Mouse (Mus musculus): Measurements from ENCODE around the gene Cbx7.
A peak's percentile ranks its signal among the peaks of the same experiment; 100 is the strongest.

Gene Cbx7

DNA sequence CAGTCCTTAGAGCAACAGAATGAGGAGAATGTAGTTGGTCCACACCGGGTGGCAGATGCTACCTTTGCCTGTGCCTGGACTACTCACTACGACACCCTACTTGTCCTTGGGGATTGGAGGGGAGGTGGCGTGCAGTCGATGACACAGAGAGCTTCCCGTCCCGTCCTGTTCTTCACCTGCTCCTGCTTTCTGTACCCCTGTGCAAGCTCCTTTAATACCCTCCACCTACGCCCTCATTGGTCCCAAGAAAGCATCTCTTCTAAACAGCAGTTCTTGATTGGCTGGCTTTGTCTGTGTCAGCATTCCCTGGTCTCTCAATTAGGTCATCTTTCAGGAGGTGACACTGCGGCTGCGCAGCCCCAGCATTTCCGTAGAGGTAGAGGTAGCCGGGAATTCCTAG lies at the start of gene Cbx7:
Cbx7 (minus strand) TSS at position 180 of the 400 bp plus-strand sequence.
- DNase-seq = no peak

DNA sequence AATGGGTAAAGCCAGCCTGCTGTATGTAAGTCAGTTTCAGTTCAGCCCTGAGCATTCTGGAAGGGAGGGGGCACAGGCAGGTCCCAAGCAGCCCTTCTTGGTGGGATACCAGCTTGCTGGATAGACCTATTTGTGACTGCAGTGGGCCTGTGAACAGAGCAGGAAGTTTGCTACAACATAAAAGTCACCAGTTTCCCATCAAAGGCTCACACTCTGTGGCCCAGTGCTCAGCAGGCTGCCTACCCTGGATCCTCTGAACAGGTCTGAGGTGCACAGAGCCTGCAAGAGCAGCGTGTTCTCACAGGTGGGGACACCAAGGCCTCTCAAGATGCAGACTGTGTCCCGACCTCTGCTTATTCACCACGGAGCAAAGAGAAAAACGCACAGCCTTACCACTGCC lies 49.6 kb upstream of the Cbx7 start:
- no peak for DNase-seq

DNA sequence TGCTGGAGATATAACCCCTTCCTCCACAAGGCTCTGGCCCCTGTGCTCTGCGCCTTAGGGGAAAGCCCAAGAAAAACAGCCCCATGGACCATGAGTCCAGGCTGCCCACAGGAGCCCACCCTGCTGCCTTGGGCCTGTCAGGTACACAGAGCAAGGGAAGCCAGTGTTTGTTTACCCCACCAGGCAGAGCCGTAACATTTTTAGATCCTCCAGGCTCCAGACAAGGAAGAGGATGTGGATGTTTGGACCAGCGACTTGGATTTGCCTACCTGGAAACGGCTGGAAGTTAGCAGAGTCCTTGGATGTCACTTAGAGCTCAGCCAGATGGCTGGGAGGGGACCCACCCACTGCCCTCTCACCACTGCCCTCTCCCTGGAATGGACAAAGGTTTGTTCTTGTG lies 48.7 kb upstream of the Cbx7 start:
- no peak for DNase-seq

DNA sequence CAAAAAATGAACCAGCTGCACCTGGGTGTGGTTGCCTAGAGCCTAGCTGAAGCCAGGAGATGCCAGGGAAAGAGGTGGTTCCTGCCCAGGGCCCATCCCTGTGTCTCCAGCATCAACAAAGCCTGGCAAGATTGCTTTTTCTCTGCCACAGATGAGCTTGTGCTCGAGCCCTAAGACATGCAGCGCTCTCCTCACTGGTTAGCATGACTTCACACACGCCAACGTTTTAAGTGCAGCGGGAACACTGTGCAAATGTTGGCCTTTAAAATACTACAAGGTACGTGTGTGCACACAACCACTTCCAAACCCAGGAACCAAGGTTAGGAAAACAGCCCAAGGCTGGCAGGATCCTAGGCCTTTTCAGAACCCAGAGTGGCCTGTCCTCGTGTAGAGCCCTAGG lies 48.3 kb upstream of the Cbx7 start:
- no peak for DNase-seq

DNA sequence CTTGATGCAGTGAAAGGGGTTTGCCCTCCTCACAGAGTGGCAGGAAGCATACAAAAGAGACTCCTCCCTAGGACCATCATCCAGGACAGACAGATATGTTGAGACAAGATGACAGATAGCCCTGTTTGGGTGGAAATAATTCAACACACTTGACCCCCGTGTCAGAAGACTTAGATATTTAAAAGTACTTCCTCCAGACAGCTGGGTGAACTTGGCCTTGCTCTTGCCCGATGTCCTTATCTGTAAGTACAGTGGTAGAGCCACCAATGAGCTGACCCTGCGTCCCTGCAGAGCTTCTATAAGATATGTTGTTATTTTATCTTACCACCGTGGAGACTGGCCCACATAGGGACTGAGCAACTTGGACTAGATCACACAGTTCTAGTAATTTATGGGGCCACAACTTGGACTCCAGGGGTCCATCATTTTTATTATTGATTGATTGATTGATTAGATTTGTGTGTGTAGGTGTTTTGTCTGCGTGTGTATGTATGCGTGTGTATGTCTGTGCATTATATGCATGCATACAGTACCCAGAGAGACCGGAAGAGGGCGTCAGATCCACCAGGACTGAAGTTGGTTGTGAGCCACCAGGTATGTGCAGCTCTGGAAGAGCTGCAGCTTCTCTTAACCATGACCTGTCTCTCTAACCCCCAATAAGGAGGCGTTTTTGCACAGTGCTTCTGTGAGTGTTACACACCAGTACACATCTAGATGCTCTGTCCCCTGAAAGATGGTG lies 45.8 kb upstream of the Cbx7 start:
- no peak for DNase-seq

DNA sequence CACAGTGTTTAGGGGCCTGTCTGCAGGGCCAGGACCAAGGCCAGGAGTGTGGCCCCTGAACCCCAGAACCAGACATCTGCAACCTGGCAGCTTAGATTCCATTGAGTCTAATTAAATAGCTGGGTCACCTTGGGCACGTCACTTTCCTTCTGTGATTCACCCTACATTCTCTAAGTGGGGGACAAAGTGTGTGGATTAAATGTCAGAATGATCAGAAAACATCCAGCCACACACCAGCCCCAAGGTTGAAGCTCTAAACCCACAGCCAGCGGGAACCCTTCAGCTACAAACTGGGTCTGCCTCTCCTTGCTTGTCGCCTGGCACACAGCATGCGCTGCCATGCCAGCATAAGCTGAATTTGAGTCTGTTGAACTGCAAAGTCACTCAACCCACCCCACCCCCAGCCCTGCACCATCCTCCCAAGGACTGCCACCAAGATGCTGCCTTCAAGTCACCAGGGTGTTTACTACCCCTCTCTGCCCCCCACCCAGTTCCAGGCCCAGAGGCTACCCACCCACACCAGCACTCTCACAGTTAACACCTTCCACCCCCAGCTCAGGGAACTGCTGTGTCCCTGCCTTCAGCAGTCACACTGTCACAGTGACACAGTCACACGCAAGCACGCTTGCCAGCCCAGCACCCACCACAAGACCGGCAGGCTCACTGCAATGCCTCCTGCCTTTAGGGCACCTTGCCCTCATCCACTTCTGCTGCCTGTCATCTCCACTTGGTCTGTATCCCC lies 44.5 kb upstream of the Cbx7 start:
- no peak for DNase-seq

DNA sequence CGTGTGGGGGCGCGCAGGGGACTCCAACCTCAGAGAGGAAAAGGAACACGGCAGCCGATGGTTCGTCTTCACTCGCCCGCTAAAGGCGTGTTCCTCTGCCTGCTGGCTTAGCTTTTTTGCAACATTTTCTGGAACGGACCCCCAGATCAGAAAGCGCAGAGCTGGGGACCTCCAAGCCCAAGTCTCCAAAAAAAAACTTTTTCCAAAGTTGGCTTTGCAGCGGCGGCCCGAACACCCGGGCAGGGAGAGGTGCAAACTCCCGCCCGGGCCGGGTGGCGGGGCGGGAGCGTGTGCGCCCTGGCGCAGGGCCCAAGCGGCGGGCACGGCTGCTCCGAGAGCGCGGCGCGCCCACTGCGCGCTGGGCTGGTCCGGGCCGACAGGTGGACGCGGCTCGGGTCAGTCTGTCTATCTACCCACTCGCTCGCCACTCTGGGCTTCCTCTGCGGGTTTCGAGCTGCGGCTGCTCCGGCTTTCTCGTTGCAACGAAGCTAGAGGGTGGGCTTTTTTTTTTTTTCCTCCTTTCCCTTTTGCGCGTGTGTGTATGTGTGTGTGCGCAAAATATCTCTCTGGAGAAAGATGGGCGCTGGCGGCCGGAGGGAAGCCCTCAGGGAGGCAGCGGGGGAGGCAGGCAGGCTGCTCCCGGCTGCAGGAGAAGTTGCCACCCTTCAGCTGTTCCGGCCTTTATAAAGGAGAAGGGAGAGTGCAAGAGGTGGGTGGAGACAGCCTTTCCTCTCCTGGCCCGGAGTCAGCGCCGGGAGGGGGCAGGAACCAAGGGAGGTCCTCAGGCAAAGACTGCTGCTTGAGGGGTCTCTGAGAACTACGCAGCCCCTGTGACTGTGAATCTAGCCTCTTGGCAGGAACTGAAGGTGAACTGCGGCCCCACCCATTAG lies 43.6 kb upstream of the Cbx7 start, which contains the start of gene Pdgfb:
Pdgfb (minus strand) TSS at position 657 of the 890 bp plus-strand sequence.
- peak; percentile 45 for DNase-seq

DNA sequence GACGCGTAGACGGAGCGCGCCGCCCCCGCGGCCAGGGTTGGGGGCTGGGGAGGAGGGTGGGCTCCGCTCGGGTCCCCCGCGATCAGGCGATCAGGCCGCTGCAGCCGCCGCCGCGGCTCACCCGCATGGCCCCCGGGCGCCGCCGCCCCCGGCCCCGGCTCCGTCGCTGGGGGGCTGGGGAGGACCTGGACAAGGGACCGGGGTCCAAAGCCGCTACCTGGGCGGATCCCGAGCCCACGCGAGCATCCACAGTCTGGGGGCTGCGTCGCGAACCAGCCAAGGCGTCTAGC lies 43.1 kb upstream of the Cbx7 start:
- no peak for DNase-seq

DNA sequence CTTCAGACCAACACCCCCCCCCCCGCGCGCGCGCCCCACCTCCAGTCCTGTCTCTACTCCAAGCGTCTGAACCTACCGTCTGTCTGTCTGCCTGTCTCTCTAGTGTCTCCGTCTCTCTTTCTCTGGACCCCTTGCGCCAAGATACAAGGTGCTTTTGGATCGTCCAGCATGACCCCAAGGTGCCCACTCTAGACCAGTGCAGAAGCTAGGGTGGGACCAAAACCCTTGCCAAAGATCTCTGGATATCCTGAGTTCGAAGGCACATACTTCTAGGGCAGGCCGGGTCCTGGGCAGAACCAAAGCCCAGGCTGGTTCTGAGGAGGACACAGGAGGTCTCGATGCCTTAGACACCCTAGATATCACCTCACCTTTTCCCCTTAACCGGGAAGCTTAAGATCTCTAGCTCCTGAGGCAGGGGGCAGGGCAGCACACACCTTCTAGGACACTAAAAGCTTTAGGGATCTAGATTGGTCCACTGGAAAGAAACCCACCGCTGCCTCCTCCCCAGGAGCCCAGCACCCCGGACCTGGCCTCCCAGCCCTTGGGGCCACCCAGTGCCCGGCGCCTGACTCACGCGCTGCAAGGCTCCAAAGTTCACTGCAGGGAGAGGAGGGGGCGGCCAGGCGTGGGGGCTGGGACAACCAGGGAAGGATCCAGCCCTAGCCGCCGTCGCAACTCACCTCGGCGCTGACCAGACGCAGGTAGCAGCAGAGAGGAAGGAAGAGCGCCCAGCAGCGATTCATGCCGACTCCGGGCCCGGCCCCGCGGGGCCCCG lies 42.5 kb upstream of the Cbx7 start:
- DNase-seq = no peak

DNA sequence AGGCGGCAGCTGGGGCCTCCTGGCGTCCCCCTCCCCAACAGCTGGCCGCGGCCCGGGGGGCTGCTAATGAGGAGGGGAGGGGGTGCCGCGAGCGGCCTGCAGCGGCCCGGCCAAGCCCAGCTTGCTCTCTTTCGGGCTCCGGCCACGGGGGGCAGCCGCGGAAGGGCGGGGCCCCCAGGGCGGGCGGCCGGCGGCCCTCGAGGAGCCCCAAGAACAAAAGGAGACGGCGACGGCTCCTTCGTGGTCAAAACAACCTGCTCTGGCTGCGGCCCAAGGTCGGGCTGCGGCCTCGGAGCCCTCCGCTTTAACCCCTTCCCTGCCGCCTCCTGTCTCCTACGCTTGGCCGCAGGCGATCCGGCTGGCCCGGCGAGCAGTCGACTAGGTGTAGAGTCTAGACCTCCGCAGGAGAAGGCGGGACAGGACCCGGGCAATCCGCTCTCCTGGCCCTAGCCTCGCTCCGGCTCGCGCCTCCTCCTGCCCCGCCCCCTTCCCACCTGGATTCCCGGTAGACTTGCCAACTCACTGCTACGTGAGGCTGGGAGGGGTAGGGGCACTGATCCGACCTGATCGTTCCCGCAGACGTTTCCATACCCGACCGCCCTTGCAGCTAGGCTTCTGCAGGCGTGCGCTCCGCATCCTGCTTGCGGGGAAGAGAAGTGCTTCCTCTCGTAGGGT lies 41.7 kb upstream of the Cbx7 start:
- peak; percentile 54 for DNase-seq

DNA sequence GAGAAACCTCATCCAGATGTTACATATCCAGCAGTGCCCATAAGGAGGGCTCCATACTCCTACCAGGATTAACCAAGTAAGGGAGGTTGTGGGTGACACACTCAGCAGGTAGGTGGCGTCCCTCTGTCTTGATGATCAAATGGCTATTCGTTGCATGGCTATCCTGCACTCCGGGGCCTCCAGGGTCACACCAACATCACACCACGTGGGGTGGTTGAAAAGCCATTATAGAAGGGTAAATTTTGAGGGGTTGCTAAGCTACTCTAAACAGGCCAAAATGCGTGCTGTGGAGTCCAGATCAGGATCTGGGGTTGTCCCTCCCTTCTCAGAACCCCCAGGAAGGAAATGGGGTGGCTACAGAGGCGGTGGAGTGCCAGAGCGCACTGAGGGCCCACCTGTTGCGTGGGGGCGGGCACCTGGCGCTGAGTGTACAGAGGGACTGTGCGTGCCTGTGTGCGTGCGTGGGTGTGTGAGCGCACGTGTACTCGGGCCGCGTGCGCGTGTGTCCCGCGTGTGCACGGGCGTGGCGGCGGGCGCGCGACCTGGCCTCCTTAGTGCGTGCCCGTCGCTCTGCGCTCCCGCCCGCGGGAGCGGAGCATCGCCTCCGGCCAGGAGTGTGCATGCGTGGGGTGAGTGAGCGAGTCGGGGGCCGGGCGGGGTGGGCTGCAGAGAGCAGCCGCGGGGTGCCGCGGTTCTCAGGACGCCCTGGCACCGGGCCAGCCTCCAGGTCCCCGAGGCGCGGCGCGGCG lies 41.0 kb upstream of the Cbx7 start:
- DNase-seq = no peak

DNA sequence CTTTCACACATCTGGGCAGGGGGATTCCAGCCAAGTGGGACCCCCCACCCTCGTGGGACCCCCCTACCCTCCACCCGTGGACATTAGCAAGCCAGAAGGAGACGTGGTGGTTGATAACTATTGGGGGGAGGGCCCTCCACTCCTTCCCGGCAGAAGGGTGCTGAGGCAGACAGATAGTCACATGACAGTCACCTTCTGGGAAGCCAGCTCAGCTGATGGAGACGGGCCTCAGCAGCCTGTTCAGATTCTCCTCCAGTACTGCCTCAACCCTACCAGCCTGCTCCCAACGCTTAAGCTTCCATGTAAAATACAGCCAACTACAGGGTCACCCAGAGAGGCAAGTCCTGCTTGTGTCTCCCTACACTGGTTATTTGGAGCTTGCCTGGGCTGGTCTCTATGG lies 40.3 kb upstream of the Cbx7 start:
- no peak for DNase-seq

DNA sequence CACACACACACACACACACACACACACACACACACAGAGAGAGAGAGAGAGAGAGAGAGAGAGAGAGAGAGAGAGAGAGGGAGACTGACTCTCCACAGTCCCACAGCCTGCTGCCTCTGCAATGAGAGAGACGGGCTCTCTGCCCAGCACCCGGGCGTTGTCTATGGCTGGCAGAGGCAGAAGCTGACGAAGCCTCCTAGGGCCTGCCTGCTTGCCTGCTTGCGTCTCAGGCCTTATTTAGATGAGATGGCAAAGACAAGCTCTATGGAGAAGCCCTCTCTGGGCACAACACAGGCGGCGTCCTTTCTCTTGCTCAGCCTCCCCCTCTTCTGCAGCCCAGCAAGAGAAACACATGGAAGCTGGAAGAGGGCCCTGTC lies 39.3 kb upstream of the Cbx7 start:
- no peak for DNase-seq

DNA sequence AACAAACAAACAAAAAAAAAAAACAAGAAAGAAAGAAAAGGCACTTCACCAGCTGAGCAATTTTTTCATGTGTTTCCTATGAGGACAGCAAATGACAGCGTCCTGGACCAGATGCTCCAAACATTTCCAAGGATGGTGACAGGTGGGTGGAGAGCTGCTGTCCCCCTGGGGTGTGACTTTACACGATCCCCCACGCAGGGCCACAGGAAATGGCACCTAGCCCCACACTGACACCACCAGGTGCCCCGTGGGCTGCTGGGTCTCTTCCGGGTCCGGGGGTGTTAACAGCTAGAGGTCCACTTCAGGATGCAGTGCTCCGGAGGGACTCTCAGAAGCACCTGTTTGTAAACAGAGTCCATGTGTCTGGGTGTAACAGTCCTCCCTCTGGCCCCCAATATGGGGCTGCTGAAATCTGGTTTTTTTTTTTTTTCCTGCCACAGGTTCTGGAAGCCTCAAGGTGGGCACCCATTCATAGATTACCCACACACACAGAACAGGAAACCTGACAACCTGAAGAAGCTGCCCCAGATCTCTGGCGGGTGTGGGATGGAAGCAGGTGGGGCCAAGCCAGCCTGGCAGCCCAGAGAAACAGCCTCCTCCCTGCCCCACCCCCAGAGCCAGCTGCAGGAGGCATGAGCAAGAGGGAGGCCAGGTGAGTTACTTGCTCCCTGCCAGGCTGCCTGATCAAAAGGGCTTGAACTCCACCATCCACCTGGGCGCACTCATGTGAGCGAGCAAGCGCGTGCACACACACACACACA lies 38.7 kb upstream of the Cbx7 start:
- DNase-seq = no peak

DNA sequence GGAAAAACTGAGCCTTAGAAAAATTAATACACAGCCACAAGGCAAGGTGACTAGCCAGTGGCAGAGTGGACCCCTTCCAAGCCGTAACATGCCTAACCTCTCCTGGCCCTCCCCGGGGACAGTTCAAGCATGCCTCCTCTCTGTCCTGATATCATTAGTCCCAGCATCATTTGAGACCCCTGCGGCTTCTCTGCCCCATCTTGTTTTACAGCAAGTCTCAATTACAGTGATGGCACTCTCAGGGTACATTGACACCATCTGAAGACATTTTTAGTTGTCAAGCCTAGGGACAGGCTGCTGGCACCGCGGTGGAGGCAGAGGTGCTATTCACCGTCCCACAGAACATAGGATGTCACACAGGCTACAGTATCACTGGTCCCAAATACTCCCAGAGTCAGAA lies 37.5 kb upstream of the Cbx7 start:
- DNase-seq = no peak

DNA sequence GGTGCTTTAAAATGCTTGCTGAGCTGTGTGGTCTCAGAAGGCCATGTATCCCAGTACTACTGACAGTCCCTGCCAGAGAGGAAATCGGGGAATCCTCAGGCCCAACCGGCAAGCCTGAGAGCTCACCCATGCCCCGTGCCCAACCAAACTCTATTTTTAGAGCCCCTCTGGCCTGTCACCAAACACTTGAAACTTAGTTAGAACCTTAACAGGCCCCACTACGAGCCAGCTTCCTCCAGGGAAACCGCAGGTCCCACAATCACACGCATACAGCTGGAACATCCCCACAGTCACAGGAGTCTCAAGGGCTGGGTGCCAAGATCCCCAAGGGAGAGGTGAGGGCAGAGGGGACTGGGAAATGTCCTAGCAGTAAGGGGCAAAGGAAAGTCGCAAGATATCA lies 35.2 kb upstream of the Cbx7 start:
- no peak for DNase-seq

DNA sequence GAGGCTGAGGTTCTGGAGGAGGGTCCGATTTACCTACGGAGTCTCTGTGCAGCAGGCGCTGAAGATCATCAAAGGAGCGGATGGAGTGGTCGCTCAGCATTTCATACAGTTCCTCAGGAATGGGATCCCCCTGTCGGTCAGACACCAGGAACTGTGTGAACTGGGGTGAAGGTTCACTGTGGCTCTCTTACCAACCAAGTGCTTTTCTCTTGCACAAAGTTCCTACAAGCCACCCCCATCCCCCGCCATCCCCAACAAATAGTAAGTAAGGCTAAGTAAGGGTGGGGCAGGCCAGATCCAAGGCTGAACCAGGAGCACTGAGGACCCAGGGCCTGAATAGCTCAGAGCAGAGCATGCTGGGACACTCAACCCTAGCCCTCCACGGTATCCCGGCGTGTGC lies 34.5 kb upstream of the Cbx7 start:
- DNase-seq = no peak

DNA sequence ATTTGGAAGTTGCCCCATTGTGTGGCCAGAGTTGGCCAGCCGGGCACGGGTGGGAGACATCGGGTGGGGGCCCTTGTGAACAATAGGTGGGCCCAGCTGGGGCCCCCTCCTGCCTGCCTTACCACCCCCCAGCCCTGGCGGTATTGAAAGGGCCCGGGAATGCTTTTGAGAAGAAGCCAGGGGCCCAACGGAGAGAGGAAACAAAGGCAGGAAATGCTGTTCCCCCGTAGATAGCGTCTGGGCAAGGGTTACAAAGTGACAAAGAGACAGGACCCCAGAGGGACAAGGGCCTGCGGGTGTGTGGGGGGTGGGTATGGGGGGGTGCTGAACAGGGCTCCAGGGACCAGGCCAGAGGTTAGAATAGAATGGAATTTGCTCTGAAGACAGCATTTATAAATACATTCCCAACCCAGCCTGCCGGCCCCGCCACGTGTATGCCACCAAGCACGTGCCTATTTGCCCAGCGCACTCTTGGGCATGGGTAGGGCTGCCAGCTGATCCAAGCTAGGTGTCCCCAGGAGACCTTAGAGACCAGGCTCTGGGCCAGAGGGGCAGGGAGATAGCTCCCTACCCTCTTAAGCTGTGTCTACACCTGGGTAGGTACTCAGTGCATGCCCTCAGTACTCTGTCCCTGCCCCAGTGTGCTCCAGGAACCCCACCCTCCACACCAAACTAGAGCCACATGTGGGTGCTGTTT lies 33.9 kb upstream of the Cbx7 start:
- DNase-seq = no peak

DNA sequence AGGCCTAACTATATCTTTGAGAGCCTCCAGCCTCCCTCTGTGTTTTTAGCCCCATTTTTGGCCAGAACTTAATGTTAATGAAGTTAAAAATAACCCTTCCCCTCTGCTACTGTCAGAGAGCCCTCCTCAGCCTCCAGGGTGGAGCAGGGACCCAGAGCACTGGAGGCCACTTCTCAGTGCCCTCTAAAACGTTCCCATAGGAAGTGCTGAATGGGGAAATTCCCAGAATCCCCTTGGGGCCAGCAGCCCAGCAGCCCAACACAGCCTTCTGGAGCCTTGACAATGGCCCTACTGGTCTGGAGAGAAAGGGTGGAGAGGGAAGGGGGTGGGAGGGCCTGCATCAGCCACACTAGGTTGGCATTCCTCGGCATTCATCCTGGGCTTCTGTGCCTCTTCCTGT lies 32.7 kb upstream of the Cbx7 start:
- DNase-seq = no peak

DNA sequence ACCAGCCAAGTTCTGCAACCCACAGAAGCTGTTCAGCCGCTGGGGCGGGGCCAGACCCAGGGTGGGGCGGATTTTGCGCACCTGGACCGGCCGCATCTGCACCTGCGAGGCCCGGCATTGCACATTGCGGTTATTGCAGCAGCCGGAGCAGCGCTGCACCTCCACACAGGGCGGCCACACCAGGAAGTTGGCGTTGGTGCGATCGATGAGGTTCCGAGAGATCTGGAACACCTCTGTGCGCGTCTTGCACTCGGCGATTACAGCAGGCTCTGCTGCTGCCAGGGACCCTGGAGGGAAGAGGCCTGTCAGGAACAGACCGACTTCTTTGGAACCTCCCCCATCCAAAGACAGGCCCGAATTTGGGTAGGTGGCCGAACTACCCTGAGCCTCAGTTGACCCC lies 30.7 kb upstream of the Cbx7 start:
- no peak for DNase-seq

Data from liver (tissue).